Mouse (Mus musculus) midbrain, embryonic 16.5 days (tissue): ENCODE measurements around the gene Naip1. TPM values are rescaled to one million over a fixed set of nuclear protein-coding genes. Genes with fewer than 3 reads are reported as not detected.
A peak's percentile ranks its signal among the peaks of the same experiment; 100 is the strongest.
"Not testable (repeated sequence)": the region's sequence is repeated elsewhere in the genome, so short reads cannot be mapped to it uniquely, and the experiment has no call there.

ENCODE experiments used
- ATAC-seq: fragments of 200-750 bp; cut with Nextera tagmentation; 2 replicates; pipeline ENCODE4 v1.8.0; 2017; ENCODE audit warnings: moderate TSS enrichment
- H3K27ac ChIP-seq: fragments of 300-500 bp; sonication (generic); 2 replicates; pipeline ENCODE4 v1.5.1; 2014; ENCODE audit warnings: mild to moderate bottlenecking, low read length, mixed read lengths
- H3K27me3 ChIP-seq: fragments of 300-500 bp; sonication (generic); 2 replicates; pipeline ENCODE4 v1.6.1; 2014; ENCODE audit warnings: low read depth, low read length, mixed read lengths; ENCODE audit not compliant: control insufficient read depth, insufficient read depth
- H3K36me3 ChIP-seq: fragments of 300-500 bp; sonication (generic); 2 replicates; pipeline ENCODE4 v1.6.1; 2014; ENCODE audit warnings: mild to moderate bottlenecking, low read length, moderate library complexity, mixed read lengths; ENCODE audit not compliant: control insufficient read depth, insufficient read depth
- H3K4me1 ChIP-seq: fragments of 300-500 bp; sonication (generic); 2 replicates; pipeline ENCODE4 v1.6.1; 2014; ENCODE audit warnings: mild to moderate bottlenecking, low read length, mixed read lengths; ENCODE audit not compliant: control insufficient read depth, insufficient read depth
- H3K4me2 ChIP-seq: fragments of 300-500 bp; sonication (generic); 2 replicates; pipeline ENCODE4 v1.6.1; 2014; ENCODE audit warnings: mild to moderate bottlenecking, low read length, mixed read lengths
- H3K4me3 ChIP-seq: fragments of 300-500 bp; sonication (generic); 2 replicates; pipeline ENCODE4 v1.5.1; 2014; ENCODE audit warnings: low read depth, mild to moderate bottlenecking, low read length, moderate library complexity, mixed read lengths
- H3K9ac ChIP-seq: fragments of 300-500 bp; sonication (generic); 2 replicates; pipeline ENCODE4 v1.6.1; 2014; ENCODE audit warnings: low read depth, low read length, mixed read lengths
- H3K9me3 ChIP-seq: fragments of 300-500 bp; sonication (generic); replicated peaks from 2 replicates; pipeline ENCODE4 v1.6.1; 2014; ENCODE audit warnings: mild to moderate bottlenecking, low read length, mixed read lengths; ENCODE audit not compliant: control insufficient read depth, poor library complexity, severe bottlenecking
- WGBS: fragments of 180-500 bp; shearing (Covaris S2); extraction: QIAGEN DNeasy Blood & Tissue Kit; methylation state at CpG from one replicate; pipeline ENCODE4 v1.1.7; 2014; 5-methylcytosine and 5-hydroxymethylcytosine counted together
- polyA plus RNA-seq: library from polyadenylated mRNA; unstranded; fragments of >200 nt; fragmentation: Nextera tagmentation; extraction: Ambion mirVana; gene quantifications from 2 replicates; pipeline ENCODE4 v1.2.1, GENCODE M21; 2015

Gene Naip1
- polyA plus RNA-seq, result not detected in 2 replicates

DNA sequence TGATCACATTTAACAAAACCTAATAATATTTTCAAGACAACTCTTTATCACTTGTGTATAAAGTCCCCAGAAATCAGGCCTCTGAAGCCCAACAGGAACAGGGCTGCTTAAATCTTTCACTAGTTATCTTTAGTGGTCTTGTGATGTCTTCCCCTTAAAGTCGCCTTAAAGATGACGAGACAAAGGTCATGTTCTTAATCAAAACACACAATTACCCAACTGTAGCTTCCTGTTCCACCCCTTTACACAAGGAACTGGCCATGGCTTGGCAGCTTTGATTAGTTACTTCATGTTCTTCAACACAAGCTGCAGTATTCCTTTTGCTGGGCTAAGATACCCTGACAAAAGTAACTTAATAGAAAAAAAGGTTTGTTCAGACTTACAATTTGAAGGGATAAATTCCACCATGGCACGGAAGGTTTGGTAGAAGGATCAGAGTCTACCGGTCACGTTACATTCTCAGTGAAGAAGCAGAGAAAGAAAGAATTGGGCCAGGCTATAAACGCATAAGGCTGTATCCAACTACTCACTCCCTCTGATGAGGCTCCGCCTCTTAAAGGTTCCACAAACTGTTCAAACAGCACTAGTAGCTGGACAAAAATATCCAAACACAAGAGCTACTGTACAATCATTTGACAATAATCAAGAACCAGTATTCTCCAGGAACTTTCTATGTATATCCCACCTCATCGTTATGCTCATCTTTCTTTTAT, at the start of gene Naip1:
Gene Naip1 (minus strand): TSS at position 455 of the 713 bp plus-strand sequence.
- not testable (repeated sequence) for H3K4me3 ChIP-seq, H3K4me2 ChIP-seq, H3K36me3 ChIP-seq, H3K27me3 ChIP-seq, H3K4me1 ChIP-seq, H3K9ac ChIP-seq, H3K27ac ChIP-seq, H3K9me3 ChIP-seq, ATAC-seq
- WGBS, result 83% methylated on average over 8 of the region's 8 CpGs

DNA sequence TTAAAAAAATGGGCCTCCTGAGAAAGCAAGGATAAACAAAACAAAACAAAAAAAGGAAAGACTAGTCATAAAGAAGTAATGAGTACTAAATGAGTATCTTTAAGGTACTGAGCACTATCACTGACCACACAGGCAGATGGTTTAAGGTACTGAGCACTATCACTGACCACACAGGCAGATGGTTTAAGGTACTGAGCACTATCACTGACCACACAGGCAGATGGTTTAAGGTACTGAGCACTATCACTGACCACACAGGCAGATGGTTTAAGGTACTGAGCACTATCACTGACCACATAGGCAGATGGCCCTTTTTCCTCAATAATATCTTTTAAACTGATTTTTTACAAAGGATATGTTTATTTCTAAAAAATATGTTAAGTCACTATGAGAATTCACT, 47.0 kb upstream of the Naip1 start:
- H3K9me3 ChIP-seq, ATAC-seq, H3K4me2 ChIP-seq, H3K4me1 ChIP-seq, H3K4me3 ChIP-seq, H3K36me3 ChIP-seq, H3K27me3 ChIP-seq, H3K27ac ChIP-seq, H3K9ac ChIP-seq: not testable (repeated sequence)

DNA sequence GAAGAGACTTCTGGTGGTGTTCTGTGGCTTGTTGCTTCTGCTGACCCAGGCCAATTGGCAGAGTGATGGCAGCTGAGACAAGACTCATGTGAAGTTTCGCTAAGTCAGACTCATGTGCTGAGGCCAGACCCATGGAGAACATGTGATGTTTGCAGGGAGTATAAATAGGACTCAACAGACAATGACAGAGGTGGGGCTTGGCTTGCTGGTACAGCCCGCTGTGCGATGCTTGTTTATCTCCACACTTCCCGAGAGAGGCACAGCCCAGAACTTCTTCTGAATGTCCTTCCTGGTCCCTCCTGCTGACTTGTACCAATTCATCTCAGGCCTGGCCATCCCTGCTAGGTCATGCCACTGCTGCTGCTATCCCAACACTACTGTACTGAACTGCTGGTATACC, 42.7 kb upstream of the Naip1 start:
- Histone ChIP-seq H3K4me2 (no peak overlapping the region), H3K36me3 (no peaks in the 10 kb centered on the region), H3K9ac (no peak overlapping the region), H3K27ac (no peak overlapping the region), H3K9me3 (no peaks in the 10 kb centered on the region), H3K4me3 (no peak overlapping the region), H3K4me1 (peaks cover 7% of the 10 kb centered on the region), H3K27me3 (no peaks in the 10 kb centered on the region)
- ATAC-seq, result no peak
- 87% methylated on average over 4 of the region's 4 CpGs for WGBS

DNA sequence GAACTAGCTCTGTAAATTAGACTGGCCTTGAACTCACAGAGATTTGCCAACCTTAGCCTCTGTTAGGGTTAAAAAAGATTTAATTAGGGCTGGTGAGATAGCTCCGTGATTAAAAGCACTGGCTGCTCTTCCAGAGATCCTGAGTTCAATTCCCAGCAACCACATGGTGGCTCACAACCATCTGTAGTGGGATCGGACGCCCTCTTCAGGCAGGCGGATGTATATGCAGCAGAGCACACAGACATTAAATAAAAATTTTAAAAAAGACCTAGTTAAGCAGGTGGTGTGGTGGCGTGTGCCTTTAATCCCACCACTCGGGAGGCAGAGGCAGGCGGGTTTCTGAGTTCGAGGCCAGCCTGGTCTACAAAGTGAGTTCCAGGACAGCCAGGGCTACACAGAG, 41.7 kb upstream of the Naip1 start:
- not testable (repeated sequence) for H3K4me1 ChIP-seq, H3K9ac ChIP-seq, H3K36me3 ChIP-seq, H3K4me3 ChIP-seq, ATAC-seq, H3K4me2 ChIP-seq, H3K27ac ChIP-seq, H3K9me3 ChIP-seq, H3K27me3 ChIP-seq
- WGBS, result 59% methylated on average over 8 of the region's 8 CpGs

DNA sequence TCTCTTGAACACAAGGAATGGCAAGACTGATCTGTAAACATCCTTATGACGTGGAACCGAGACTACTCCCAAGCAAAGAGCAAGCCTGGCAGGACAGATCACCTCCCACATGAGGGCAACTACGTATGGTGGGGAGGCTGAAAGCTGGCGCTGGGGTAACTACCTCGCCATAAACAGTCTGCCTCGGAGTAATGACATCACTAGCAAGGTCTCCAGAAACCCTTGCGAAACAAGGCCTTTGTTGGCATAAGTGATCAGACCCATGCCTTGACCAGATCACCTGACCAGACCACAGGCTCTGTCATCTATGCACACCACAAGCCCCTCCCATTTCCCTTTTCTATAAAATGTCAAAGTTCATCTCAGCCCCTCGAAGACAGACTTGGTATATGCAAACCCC, 40.6 kb upstream of the Naip1 start:
- H3K27me3 ChIP-seq, result no peaks in the 10 kb centered on the region
- no peak overlapping the region for H3K27ac ChIP-seq
- ATAC-seq, result no peak; the same call in 1 of the 2 replicates
- H3K9ac ChIP-seq, result no peak overlapping the region
- peaks cover 7% of the 10 kb centered on the region for H3K4me1 ChIP-seq
- 79% methylated on average over 8 of the region's 8 CpGs for WGBS
- H3K9me3 ChIP-seq, result no peaks in the 10 kb centered on the region
- H3K4me2 ChIP-seq, result no peak overlapping the region
- no peak overlapping the region for H3K4me3 ChIP-seq
- H3K36me3 ChIP-seq, result peaks cover 2% of the 10 kb centered on the region

DNA sequence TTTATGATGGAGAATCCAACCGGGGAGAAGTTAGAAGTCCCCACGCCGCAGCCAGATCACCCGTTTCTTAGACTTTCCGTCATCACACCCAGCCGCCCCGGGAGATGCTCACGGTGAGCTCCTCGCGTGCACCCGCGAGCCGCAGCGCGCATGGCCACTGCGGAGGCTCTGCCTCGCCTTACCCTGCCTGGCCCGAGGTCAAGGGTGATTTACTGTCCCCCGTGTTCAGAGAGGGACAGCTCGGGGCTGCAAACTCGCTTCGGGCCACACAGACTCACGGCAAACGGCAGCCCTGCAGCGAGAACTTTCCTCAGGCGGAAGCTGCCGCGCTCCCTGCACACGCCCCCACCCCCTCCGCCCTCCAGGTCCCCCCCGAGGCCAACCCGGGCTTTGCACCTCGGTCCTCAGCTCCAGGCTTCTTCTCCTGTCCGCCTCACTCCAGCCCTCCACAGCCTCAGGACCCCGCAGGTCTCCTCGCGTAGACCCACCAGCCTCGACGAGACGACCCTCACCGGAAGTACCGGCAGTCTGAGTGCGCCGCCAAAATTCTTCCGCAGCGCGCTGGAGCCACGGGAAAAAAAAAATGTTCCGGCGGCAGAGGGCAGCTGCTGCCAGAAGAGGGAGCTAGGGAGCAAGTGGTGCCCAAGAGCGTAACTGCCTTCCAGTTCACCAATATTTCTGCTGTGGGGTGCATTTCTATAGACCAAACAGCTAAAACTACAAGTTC, 39.6 kb upstream of the Naip1 start, which contains the start of gene Gtf2h2:
Gene Gtf2h2 (minus strand): TSS at position 519 of the 727 bp plus-strand sequence.
- Histone ChIP-seq H3K4me2 (peak within 1 kb of the TSS; percentile 80), H3K36me3 (peaks cover 11% of the 10 kb centered on the region), H3K9me3 (no peaks in the 10 kb centered on the region), H3K4me1 (peaks cover 7% of the 10 kb centered on the region), H3K27ac (peak within 1 kb of the TSS; percentile 88), H3K9ac (peak within 1 kb of the TSS; percentile 89), H3K27me3 (no peaks in the 10 kb centered on the region), H3K4me3 (peak within 1 kb of the TSS; percentile 99)
- under 1% methylated on average over 50 of the region's 51 CpGs for WGBS
- peak; percentile 94 for ATAC-seq

DNA sequence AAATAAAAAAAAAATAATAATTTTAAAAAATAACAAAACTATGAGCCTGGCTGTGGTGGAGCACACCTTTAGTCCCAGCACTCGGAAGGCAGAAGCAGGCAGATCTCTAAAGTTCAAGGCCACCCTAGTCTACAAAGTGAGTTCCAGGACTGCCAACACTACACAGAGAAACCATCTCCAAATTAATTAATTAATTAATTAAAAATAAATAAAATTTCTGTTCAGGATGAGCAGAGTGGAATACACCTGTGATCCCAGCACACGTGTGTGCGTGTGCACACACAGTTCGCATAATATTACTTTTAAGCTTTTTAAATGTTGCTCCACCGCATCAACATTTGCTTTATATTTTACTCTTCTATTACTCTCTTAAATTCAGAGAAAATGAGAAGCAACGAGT, 39.0 kb upstream of the Naip1 start:
- peak overlapping the region; percentile 88; the same call in 1 of the 2 replicates for H3K27ac ChIP-seq
- H3K4me3 ChIP-seq, result peak overlapping the region; percentile 99
- no peaks in the 10 kb centered on the region for H3K9me3 ChIP-seq
- peaks cover 13% of the 10 kb centered on the region for H3K36me3 ChIP-seq
- peak; percentile 68 for ATAC-seq
- peak overlapping the region; percentile 80 for H3K4me2 ChIP-seq
- peaks cover 7% of the 10 kb centered on the region for H3K4me1 ChIP-seq
- WGBS, result 18% methylated on average over 6 of the region's 6 CpGs
- peak overlapping the region; percentile 89 for H3K9ac ChIP-seq
- no peaks in the 10 kb centered on the region for H3K27me3 ChIP-seq

DNA sequence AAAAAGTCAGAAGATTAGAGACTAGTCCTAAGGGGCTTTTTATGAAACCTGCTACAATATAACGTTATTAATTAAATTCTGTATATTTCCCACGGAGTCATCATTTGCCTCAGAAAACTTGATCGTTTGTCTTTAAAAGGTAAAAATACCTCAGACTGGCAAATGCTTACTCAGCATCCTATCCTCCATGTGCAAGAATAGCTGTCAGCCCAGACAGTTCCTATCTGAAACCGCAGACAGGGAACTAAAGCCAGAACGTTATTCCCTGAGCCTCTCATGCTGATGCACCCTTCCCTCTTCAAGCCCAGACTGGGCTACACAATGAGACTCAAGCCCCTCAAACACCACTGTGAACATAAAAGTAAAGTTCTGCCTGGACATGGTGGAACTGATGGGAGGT, 37.8 kb upstream of the Naip1 start:
- Histone ChIP-seq H3K36me3 (peaks cover 14% of the 10 kb centered on the region), H3K4me2 (no peak overlapping the region), H3K4me1 (peaks cover 7% of the 10 kb centered on the region), H3K4me3 (no peak overlapping the region), H3K9ac (no peak overlapping the region), H3K9me3 (no peaks in the 10 kb centered on the region), H3K27me3 (no peaks in the 10 kb centered on the region), H3K27ac (no peak overlapping the region)
- 89% methylated on average over 5 of the region's 5 CpGs for WGBS
- no peak for ATAC-seq

DNA sequence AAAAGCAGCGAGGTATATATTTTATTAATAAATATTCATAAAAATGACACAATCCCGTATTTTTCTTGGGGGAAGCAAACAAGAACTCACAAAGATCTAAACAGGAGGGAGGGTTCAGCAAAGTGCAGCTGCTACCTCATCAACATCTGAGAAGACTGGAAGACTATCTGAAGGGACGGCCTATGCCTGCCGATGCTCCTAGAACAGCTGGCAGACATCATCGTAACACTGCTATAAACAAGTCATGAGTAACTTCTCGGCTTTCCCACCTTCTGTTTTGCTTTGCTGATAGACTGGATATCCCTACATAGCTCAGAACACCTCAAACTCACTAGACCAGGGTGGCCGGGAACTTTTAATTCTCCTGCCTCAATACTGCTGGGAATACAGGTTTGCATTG, 30.9 kb upstream of the Naip1 start:
- WGBS, result over 99% methylated on average over 7 of the region's 7 CpGs

More for the DNA sequence above, 30.9 kb upstream of the Naip1 start:
- Histone ChIP-seq H3K4me3 (no peak overlapping the region), H3K9ac (no peak overlapping the region), H3K27ac (no peak overlapping the region), H3K4me2 (no peak overlapping the region), H3K4me1 (no peaks in the 10 kb centered on the region), H3K9me3 (no peaks in the 10 kb centered on the region), H3K36me3 (peaks cover 33% of the 10 kb centered on the region), H3K27me3 (no peaks in the 10 kb centered on the region)
- no peak for ATAC-seq
